Mouse (Mus musculus) yolk sac, embryonic 10.5 days (tissue): ENCODE data around the gene Olfr39.
"Not testable (repeated sequence)": the region's sequence is repeated elsewhere in the genome, so short reads cannot be mapped to it uniquely, and the experiment has no call there.

Source experiments
- DNase-seq: peaks from one replicate; pipeline ENCODE4 v3.0.0-alpha.2; 2017; ENCODE audit warnings: low spot score

Gene Olfr39

DNA sequence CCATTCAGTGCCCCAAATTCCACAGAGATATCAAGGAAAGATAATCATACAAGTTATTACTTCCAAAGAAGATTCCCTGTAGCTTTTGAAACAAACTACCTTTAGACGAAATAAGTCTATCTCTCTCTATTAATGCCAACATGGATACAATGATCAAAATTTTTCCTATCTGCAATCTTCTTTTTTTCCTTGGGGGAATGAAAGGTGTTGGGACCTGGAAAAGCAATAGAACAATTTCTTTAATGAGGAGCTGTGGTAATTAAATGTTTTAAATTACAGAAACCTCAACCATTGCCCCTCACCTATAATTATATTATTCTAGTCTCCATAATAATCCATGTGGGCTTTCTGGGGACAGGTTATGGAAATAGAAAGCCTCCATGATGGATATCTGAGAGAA, at the start of gene Olfr39:
Olfr39 (plus strand) TSS at position 301 of the 400 bp plus-strand sequence.
- no peak for DNase-seq

DNA sequence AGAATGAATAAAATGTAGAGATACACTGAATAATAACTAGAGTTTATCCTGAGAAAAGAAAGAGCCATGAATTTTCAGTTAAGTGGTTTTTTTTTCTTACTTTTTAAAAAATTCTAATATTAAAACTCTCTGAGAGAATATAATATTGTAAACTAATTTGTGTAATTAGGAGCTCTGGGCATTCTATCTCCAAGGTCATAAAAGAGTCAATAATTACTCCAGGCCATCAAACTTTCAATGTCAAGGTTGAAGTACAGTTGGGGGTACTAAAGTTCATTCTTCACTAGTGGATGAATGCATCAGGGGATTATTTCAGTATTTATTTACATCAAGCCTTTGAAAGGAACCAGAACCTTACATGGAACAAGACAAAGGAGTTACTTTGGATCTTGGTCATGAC, 45.3 kb upstream of the Olfr39 start, which contains the start of gene Olfr872:
Olfr872 (plus strand) TSS at position 301 of the 400 bp plus-strand sequence.
- DNase-seq, result no peak

DNA sequence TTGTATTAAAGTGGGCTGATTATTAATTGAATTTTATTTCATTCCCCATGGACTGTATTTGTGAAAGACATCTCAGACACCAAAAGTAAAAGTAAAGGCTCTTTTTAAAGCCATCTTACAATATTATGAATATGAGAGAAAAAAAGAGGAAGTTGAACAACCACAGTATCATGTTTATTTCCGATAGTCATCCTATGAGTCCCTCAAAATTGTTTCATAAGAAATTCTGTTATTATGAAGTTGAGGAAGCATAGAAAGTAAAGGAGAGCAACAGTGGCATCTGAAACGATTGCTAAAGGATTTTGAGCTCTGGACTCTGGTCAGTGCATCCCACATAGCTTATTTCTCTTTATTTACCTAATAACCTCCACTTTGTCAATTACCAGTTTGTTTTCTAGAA, 44.8 kb upstream of the Olfr39 start:
- no peak for DNase-seq

DNA sequence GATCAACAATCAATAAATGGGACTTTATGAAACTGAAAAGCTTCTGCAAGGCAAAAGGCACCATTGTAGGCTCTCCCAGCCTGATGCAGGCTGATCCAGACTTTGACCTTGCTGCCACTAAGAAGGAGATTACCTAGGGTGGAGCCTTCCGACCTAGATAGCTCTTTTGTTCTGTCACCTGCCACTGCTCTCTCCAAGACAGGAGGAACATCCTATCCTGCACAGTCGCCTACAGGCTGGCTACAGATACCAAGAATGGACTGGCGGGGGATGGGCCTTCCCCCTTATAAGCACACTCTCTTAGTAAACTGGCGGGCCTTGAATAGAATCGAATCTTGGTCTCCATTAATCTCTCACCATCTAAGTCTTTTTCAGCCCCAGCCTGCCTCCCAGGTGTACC, 13.4 kb downstream of the Olfr39 start:
- not testable (repeated sequence) for DNase-seq

DNA sequence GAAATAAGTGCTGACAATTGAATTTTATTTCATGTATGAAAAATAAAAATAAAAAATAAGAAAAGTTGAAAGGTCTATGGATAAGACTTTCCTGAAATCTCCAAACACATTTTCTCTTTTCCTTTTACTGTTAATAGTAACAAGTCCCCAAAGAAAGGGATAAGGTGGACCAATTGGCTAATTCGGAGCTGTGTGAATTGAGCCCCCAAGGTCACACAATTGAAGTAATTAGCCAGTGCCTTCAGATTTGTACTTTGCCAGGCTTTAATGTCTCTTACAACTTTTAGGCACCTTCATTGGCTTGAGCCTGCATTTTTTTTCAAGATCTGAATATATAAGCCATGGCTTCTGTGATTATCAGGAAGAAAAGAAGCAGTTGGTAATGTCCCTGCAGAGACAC, 16.1 kb downstream of the Olfr39 start, which contains the start of gene Olfr873:
Olfr873 (plus strand) TSS at position 301 of the 400 bp plus-strand sequence.
- no peak for DNase-seq

DNA sequence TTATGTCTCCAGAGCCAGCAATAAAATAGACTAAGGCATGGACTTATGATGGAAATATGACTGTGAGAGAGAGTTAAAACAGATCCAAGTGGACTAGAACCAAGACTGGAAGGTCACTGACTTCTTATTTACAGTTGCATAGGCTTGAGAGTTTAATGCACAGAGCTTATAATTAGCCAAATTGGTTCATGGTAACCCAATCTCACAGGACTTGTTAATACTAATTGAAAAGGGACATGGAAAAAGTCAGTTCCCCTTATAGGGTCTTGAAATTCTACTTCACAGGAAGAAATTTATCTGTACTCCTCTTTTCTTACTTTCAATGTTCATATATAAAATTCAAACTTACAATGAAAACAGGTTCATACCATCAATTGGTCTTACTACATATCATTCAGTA, 53.8 kb downstream of the Olfr39 start, which contains the start of gene Olfr18:
Olfr18 (minus strand) TSS at position 101 of the 400 bp plus-strand sequence.
- DNase-seq, result no peak
